Mouse (Mus musculus): ENCODE measurements around the gene Macrod2. TPM values are rescaled to one million over a fixed set of nuclear protein-coding genes. Genes with fewer than 3 reads are reported as not detected.

Gene Macrod2
- total RNA-seq, 2 experiments from 2014 or later: 10.3 to 11.3 TPM

DNA sequence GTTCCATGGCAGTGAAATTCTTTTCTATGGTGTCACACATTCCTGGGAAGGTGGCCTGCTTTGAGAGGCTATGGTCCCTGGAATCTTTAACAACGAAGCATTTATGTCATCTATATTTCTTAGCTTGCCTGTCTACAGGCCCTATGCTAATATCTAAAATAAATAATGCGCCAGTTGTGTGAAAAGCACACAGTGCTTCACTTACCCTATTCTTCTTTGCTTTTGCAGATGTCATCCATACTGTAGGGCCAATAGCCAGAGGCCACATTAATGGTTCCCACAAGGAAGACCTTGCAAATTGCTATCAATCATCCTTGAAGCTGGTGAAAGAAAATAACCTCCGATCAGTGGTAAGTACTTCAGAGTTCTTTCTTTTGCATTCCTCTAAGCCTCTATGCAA, 1119.9 kb downstream of the Macrod2 start:
- DNase-seq: no peak

DNA sequence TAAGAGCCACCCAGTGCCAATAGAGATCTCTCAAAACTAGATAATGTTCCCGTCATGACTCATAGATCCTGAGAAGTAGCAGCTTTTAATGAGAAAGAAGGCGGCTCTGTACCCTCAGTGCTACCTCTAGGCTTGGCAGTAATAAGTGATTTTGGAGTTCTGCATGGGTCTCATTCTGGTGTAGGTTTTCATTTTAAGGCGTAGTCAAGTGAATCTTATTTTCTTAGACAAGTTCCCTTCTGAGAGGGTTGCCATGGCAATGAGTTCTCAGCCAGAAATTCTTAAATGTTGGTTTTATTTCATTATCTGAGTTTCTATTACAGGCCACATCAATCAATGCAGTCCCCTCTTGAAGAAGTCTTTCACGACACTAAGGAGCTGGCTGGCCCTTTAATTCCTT, 1127.0 kb downstream of the Macrod2 start:
- no peak for DNase-seq

DNA sequence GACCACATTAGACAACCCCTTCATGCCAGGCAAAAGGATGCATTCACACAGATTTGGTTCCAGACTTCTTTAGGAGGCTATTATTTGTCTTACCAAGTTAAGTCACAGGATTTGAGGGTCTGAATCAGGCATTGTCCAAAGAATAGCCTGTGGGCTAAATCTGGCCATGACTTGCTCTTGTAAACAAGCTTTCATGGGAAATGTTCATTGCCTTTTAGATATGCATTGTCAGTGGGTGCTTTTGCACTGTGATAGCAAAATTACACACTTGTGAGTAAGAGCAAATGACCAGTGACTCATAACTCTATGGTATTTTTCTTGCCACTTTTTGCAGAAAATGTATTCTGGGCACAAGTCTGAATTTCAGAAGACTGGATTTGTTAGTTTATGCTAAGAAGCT, 1150.8 kb downstream of the Macrod2 start:
- DNase-seq: no peak

DNA sequence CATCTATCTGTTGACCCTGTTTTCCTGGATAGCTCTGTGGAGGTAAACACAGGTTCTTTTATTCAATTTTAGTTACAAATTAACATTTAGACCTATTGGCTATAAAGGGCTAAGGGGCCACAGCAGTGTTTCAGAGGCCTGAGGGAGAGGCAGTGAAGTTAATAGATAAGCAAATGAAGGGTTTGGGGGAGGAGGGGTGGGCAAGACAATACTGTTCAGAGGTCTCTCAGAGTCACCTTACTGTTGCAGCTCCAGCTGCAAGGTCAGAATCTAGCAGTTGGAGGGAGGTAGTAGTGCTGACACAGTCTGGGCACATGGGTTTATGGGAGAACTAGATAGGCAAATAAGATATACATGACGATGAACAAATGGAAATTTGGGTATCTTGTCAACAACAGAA, 1156.6 kb downstream of the Macrod2 start:
- DNase-seq: no peak

DNA sequence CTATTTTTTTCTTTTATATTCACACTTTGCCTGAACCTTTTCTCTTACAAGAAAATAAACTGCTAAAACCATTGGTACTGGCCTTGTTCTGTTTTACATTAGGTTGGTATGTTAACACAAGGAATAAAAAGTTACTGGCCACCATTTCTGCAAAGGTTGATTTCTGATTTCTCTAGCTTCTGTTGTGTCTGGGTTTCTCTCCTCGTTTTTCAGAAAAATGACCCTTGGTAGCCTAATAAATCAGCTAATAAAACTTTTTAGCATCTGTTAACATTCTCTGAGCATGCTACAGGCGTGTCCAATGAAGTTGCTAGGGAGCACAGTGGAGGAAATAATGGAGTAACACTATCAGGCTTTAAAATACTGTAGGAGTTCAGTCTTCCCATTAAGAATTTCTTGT, 1161.6 kb downstream of the Macrod2 start:
- no peak for DNase-seq

DNA sequence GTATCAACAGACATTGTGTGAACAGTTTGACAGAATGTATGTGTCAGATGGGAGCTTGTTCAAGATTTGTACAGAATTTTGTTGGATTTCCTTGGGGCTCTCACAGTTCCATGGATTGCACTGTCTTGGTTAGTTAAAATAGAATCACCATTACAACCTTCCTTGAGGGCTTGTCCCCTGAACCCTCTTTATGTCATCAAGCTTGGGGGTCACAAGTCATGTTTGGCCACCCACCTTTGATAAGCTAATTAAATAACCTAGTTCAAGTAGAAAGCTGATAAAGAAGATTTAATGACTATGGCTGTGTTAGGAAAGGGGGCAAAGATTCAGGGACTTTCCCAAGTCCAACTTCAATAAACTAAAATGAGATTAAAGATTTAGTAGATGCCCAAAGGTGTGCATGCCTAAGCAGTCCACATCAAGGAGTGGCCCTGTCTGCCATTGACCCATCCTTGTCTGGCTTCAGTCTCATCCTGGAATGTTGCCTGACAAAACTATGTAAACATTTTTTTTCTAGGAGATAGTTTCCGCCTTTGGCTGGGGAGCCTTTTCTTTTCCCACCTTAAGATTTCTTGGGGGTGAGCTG, 1163.2 kb downstream of the Macrod2 start:
- no peak for DNase-seq

DNA sequence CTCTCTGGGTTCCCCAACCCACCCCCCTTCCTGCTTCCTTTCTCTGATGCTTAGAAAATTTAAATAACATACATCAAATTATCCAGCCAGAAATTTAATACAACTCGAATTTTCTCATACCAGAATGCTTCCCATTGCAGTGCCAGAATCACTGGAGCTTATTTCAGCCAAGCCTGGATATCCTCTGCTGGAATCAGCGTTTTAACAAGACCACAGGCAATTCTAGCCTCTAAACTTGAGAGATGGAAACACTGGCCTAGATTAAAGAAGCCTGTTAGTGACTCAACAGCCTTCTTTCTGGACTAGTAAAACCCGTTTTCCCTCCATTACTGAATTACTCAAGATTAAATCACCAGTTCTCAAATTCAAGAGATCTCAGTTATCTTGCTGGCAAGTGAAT, 1170.9 kb downstream of the Macrod2 start:
- no peak for DNase-seq

DNA sequence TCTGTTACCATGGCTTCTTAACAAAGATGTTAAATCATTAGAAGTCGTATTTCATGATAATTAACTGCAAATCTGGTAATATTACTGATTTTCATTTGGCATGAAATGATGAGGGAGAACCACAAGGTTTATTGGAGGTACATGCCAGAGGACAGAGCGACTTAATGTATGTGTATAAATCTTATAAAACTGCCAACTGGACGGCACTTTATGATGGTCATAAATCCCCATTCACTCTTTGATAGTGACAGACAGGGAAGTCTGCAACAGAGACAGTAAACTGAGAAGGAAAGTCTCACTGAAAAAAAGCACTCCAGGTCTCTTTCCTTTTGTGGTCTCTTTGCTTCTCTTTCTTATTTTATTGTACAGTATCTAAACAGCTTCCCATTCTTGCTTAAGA, 1176.3 kb downstream of the Macrod2 start:
- no peak for DNase-seq

DNA sequence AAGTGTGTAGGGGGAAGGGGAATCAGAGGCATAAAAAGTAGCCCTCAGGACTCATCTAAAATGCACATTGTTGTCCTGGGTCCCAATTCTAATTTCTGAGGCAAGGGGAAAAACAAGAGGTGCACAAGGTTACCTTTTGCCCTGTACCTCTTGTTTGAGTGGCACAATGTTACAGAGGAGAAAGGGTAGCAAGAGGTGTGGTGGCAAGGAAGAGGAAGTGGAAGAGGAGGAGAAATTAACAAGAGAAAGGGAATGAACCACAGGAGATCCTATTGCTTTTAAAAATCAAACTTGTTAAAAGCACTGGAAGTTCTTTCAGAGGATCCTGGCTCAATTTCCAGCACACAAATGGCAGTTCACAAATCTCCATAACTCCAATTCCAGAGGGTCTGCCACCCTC, 1183.1 kb downstream of the Macrod2 start:
- DNase-seq: no peak

DNA sequence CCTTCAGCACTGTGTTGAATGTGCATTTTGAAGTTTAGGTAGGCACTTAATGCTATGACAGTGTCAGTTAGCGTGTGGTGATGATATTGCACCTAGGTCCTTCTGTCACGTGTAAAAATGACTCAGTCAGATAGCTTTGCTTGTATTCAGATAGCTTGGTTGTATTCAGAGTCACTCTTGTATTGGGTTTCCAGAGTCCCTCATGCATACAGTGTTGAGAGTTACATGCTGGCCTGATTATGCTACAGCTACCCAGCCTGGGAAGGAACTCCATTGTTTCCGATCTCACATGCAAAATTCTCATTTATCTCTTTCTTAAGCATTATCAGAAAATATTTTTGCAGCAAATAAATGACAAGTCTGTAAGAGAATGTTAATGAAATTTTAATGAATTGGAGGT, 1187.3 kb downstream of the Macrod2 start:
- DNase-seq: no peak

DNA sequence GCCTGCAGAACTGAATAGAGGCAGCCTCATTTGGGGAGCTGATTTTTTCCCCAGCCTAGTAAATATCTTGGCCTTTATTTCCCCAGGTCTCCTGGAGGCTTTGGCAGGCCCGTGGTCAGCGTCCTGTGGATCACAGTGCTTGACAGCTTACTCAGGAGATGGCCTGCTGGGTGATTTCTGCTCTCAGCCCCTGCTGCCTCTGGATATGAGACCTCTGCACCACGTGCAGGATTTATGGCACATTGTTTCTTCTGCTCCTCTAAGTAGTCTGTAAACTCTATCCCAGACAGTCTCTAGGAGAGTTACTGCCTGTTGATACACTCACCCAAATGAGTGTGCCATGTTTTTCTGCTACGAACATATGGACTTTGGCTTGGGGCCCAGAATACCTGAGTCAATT, 1187.8 kb downstream of the Macrod2 start:
- no peak for DNase-seq

DNA sequence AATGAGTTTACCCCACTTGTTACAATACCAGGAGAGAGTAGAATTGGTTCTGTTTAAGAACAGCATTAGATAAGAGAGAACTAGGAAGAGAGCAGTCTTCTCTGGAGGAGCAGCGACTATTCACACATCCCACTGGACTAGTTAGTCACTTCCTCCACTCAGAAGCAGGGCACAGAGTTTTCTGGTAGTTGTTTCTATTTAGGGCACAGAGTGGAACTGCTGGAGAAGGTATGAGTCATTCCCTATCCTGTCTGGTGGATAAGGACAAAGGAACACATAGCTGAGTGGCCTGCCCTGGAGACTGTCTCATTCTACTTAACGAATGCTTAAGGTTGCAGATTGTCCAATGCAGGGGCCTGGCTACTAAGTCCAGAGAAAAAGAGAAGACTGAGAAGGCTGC, 1192.2 kb downstream of the Macrod2 start:
- peak; percentile 13 for DNase-seq

DNA sequence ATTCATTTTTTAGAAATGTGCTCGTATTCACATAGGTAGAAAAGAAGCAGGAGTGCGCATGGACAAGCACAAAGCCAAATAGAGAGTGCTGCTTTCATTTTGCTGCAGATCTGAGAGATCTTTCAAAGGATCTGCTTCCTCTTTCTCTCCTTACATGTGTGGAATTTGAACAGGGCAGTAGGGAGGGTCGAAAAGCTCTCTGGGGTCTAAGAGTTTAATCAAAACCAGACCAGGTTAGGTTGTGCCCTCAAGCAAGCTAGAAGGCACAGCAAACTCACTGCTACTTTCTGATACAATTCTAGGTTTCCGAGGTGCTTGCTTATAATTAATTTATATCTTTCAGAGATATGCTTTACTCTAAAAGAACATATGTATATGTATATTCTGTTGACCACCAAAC, 1196.2 kb downstream of the Macrod2 start:
- DNase-seq: no peak

DNA sequence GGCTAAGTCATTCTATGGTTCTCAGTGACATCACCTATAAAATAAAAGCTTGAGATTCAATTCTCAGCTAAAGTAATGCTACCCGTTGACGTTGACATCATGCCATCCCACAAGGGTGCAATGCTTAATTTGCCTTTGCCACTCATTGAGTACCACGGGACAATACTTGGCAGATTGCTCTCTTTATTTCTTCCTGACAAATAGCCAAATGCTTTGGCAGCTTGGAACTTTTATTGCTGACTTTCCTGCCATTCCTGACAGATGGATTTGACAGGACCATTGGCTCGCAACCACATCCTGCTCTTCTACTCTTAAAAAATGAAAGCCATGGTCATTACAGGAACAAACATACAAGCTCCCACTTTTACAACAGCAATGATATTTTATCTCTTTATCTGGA, 1199.7 kb downstream of the Macrod2 start:
- no peak for DNase-seq

DNA sequence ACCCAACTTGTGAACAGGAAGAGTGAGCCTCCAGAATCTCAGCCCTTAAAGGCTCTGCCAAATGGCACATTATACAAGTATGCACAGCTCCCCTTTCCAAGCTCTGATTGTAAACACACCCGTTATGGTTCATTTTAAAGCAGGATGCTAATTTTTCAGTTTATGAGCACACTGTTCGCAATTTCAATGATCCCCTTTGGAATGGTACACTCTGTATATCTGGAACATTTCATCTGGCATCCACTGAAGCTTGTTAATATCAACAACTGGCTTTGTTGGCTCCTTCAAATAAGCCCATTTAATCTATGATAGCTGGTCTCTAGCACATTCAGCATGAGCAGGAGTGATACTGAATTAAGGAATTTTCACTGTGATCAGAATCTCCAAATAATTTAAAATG, 1222.6 kb downstream of the Macrod2 start:
- DNase-seq: no peak

DNA sequence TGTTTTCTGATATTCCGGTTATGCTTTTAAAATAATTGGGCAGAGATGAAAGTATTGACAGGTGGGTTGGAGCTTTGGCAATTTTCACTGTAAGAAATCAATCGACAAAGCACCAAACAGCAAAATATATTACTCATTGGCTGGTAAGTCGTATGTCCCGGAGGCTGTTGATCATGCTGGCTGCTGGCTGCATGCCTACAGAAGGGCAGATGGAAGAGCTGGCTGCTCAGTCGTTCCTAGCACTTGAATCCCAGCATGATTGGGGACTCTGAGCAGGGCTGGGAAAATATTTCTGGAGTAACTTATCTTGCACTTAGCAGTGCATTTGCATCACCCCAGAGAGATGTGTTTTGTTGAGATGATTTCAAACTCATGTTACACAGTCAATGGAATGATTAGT, 1223.1 kb downstream of the Macrod2 start:
- DNase-seq: no peak

DNA sequence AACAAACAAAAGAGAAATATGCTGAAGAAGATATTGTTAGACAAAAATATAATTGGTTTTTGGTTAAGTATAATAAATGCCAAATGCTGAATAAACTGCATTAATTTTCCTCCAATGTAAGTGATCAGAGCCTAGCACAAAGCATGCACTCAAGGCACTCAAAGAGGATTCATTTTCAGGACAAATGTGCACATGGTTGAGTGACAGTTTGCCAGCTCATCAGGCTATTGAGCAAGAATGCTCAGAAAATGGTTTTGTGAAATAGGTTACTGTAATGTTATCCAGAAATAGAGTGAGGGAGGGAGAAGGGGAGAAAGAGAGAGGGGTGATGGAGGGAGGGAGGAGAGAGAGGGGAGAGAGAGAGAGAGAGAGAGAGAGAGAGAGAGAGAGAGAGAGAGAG, 1268.9 kb downstream of the Macrod2 start:
- DNase-seq: no peak

DNA sequence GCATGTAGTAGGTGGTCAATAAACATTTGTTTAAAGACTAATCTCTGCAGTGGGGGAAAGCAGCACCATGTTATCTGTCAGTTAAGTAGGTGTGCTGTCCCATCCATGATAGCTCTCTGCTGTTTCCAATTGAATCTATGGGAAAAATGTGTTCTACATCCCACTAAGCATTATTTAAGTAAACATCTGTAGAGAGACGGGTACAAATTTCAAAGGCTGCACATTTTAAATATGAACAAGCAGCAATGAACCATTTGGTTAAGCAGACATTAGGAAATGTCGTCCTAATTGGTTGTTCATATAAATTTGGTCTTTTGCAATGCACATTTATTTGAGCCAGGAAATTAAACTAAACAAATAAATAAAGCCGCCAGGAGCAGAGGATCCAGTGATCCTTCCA, 1277.7 kb downstream of the Macrod2 start:
- no peak for DNase-seq

DNA sequence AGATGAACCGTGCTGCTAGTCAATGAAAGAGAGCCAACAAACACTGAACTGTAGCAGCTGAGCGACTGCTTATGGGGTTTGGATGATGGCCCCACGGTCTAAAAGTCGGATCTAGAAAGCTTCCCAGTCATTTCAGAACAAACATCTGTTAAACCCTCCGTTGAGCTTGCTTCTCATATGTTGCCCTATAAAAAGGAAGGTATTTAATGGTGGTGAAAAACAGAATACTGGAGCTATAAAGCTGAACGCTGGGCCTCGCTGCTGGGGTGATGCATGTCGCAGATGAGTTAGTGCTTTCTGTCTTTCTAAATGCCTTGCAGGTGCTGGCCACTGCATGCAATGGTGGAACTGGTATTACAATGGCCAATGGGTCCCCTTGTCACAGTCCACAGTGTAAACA, 1278.3 kb downstream of the Macrod2 start:
- no peak for DNase-seq

DNA sequence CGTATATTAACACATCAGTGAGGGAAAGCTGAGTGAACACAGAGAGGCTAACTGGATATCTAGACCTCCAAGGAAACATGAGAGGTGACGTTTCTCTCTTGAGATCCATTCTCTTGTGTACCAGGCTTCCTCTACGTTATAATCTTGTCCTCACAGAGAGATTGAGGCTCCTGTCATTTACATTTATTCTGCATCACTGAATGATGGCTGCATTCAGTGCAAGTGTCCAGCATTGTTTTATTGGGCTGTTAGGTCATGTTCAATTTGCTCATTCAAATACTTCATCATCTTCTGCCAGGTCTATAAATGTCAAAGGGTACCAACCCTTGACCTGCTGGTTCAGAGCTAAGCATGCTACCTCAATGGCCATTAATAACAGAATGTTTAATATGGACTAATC, 1302.4 kb downstream of the Macrod2 start:
- DNase-seq: no peak

DNA sequence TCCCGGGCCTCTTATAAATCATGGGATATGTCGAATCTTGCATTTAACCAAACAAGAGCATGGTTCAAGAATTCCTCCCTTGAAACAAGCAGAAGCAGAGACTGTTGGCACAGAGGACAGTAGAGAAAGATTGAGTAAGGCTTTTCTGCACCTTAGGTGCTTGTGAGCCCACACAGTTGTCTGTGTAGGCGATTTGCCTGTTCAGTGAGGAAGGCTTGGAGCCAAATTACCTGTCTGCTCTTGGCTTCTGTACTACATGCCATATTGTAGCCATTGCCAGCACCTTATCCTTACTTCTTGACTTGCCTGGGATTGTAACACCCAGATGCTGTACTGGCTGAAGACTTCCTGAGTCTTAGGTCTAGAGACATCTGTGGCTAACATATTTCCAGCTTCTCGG, 1303.2 kb downstream of the Macrod2 start:
- no peak for DNase-seq

DNA sequence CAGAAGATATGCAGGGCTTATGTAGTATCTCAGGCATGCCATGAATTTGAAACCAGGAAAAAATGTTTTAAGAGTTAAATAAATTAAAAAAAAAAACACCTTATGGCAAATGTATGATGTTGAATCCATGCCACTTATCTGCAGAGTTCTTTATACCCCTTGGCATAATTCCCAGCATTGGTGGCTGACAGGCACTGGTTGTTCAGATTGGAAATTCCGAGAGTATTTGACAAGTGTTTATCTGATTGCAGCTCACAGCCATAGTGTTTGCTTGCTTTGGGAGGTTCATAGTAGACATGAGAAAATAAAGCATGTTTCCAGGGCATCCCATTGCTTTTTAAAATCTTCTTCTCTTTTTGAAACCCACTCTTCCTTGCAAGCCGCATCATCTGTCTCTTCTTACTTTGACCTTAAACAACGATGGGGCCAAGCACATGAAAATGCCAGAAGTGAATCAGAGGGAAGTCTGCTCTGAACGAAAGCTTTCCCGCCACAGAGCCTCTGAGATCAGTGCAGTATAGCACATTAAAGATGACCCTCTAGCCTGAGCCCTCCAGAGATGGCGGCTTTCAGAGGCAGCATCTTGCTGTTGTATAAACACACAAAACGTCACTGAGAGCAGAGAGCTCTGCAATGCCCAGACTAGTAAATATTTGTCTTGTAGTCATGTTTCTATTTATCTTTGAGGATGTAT, 1305.8 kb downstream of the Macrod2 start:
- no peak for DNase-seq

DNA sequence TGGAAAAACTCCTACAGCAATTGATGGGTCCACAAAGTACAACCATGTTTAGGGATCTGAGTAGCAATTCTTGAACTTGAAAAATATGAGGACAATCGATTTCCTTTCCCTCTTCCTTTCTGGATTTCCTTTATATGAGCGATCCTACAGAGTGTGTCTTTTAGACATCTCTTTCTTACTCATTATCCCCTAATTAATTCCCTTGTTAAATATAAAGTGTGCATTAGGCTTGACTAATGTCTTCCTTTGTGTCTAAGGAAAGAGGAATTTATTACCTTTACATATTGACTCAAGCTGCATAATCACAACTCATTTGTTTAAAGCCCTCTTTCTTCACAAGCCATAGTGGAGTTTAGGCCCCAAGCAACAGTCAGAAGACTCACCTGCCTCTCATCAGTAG, 1316.7 kb downstream of the Macrod2 start:
- DNase-seq: no peak

DNA sequence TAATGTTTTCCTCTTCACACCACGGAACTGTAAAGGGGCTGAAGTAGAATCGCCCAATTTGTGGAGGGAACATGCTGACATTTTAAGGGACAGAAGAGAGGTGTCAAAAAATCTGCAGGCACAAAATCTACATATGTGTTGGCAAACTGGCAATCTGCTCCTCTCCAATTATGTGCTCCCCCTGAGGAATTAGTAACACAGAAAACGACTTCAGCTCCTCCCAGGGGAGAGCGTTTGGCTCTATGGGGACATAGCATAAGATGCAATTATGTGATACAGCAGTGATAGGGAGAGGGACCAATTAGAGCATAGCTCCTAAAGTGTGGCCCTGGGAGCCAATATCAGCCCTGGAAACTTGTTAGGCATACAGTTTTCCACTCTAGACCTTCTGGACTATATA, 1317.2 kb downstream of the Macrod2 start:
- no peak for DNase-seq

DNA sequence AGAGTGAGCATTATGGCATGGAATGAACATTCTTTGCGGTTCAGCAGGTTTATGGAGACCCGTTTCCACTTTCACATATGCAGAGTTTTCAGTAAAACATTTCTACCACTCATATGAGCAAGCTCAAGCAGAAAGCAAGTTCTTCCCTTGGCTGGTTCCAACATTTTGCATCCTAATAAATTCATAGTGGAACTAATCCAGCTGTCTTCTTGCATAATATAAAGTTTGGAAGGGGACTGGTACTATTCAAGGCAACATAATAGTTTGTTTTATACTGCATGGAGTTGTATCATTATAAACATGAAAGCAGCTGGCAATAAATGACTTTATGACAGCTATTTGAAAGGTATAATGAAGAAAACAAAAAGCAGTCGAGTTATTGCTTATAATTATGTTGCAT, 1320.0 kb downstream of the Macrod2 start:
- no peak for DNase-seq
